Mouse (Mus musculus): ENCODE data around the gene Palb2.
"Not testable (repeated sequence)": the region's sequence is repeated elsewhere in the genome, so short reads cannot be mapped to it uniquely, and the experiment has no call there.

Gene Palb2

GRCm38 (mm10) chr7:122101014-122101746, 31.6 kb downstream of the Palb2 start:
- in situ Hi-C loops (cut with MboI, MseI) = not testable (repeated sequence)

- in situ Hi-C loops (cut with MboI, MseI) = no loop called here
These were observed 33.6 kb downstream of the Palb2 start for GRCm38 (mm10) chr7:122099222-122099621.

GRCm38 (mm10) chr7:122098009-122098408, 34.8 kb downstream of the Palb2 start:
- in situ Hi-C loops (cut with MboI, MseI) = no loop called here

- in situ Hi-C loops (cut with MboI, MseI) = no loop called here
These were observed 38.0 kb downstream of the Palb2 start for GRCm38 (mm10) chr7:122094564-122095330.

- in situ Hi-C loops (cut with MboI, MseI) = no loop called here
These were observed 45.4 kb downstream of the Palb2 start for GRCm38 (mm10) chr7:122087195-122087982.

- in situ Hi-C loops (cut with MboI, MseI) = no loop called here
These were observed 51.7 kb downstream of the Palb2 start for GRCm38 (mm10) chr7:122081071-122081470.

- in situ Hi-C loops (cut with MboI, MseI) = no loop called here
These were observed 52.8 kb downstream of the Palb2 start for GRCm38 (mm10) chr7:122079798-122080554.

GRCm38 (mm10) chr7:122074374-122074773, 58.4 kb downstream of the Palb2 start:
- in situ Hi-C loops (cut with MboI, MseI) = loop anchor here (5.0 kb wide), 1 partner anchor 83 kb away; the partner anchor contains the start of gene Plk1

- in situ Hi-C loops (cut with MboI, MseI) = no loop called here
These were observed 65.0 kb downstream of the Palb2 start for GRCm38 (mm10) chr7:122067517-122068381.

GRCm38 (mm10) chr7:122066945-122067516, 65.8 kb downstream of the Palb2 start, which contains the start of the genes Ubfd1 and Ears2:
TSS of gene Ubfd1 (plus strand) at chr7:122067175.
TSS of gene Ears2 (minus strand) at chr7:122067263.
- in situ Hi-C loops (cut with MboI, MseI) = no loop called here

- in situ Hi-C loops (cut with MboI, MseI) = no loop called here
These were observed 66.5 kb downstream of the Palb2 start for GRCm38 (mm10) chr7:122066102-122066944.

GRCm38 (mm10) chr7:122065656-122066055, 67.1 kb downstream of the Palb2 start:
- in situ Hi-C loops (cut with MboI, MseI) = no loop called here

Data from T-helper 1 cell (primary cell).